Mouse (Mus musculus): ENCODE data around the gene Jaml. TPM values are rescaled to one million over a fixed set of nuclear protein-coding genes. Genes with fewer than 3 reads are reported as not detected.

The Jaml gene
- polyA plus RNA-seq, 1 experiment from 2014 or later, result 0.50 TPM

DNA sequence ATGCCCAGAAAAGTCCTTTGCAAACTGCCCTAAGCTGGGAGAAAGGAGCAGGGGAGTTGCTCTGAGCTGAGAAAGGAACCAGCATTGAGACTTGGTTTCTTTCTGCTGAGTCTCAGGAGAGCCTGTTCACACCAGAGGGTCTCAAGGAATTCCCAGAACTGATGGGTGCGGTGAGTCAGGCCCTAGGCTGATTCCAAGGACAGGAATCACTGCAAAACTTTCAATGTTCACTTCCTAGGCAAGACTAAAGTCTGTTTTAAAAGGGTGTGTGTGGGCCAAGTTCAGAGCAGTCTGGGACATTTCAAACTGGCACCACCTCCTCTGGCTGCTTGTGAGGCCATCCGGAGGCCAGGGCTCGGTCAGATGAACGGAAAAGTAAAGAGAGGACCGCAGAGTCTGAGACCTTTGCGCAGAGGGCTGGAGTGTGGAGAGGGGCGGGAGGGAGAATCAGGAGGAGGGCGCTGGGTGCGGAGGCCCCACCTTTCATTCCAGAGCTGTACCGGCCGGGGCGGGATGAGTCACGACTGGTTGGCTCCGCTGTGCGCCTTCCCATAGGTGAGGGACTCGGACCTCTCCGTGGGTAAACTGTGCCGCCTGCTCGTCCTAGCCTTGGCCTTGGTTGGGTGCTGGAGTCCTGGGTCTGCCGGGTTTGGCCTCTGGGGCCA, 36.8 kb upstream of the Jaml start:
- ATAC-seq (ENCODE audit: low read depth) (peak; percentile 93), DNase-seq (ENCODE audit: low spot score) (peak; percentile 75)
- WGBS, result 2% methylated on average over 20 of the region's 20 CpGs
- peak overlapping the region; percentile 47; the same call in 1 of the 2 replicates for H3K9ac ChIP-seq (ENCODE audit: low read depth, low read length)
- peaks cover 42% of the 10 kb centered on the region for H3K27me3 ChIP-seq (replicated peaks; ENCODE audit: control insufficient read depth, insufficient read depth, low read length)
- peak overlapping the region; percentile 35; the same call in 1 of the 2 replicates for H3K27ac ChIP-seq (replicated peaks; ENCODE audit: low read depth, low read length)
- peak overlapping the region; percentile 55 for H3K4me2 ChIP-seq (ENCODE audit: low read depth, low read length)
- H3K36me3 ChIP-seq (ENCODE audit: control insufficient read depth, insufficient read depth, low read length), result no peaks in the 10 kb centered on the region
- H3K9me3 ChIP-seq (ENCODE audit: control insufficient read depth, low read length), result no peaks in the 10 kb centered on the region
- H3K4me3 ChIP-seq (ENCODE audit: low read depth, low read length), result peak overlapping the region; percentile 36
- H3K4me1 ChIP-seq (ENCODE audit: control insufficient read depth, insufficient read depth, low read length), result peaks cover 7% of the 10 kb centered on the region; the same call in 1 of the 2 replicates

DNA sequence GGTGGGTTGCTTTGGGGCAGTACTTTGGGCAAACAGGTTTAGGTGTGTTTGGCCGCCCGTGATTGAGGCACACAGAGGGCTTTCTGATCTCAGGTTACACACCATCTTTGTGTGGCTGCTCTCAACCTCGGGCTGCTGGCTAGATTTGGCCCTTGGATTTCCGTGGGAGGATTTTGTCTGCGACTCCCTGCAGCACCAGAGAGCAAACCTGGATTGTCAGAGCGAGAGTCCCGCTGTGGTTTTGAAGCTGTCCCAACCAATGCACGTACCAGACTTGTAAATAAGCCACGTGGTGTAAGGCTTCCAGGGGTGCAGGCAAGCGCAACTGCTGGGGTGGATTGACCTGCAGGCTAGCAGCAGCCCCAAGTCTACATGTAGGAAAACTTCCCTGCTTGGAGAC, 36.0 kb upstream of the Jaml start:
- Histone ChIP-seq H3K4me2 (ENCODE audit: low read depth, low read length) (peak overlapping the region; percentile 55), H3K27ac (replicated peaks; ENCODE audit: low read depth, low read length) (peak overlapping the region; percentile 35; the same call in 1 of the 2 replicates), H3K9ac (ENCODE audit: low read depth, low read length) (peak overlapping the region; percentile 47), H3K9me3 (ENCODE audit: control insufficient read depth, low read length) (no peaks in the 10 kb centered on the region), H3K27me3 (replicated peaks; ENCODE audit: control insufficient read depth, insufficient read depth, low read length) (peaks cover 42% of the 10 kb centered on the region), H3K36me3 (ENCODE audit: control insufficient read depth, insufficient read depth, low read length) (no peaks in the 10 kb centered on the region), H3K4me1 (ENCODE audit: control insufficient read depth, insufficient read depth, low read length) (peaks cover 7% of the 10 kb centered on the region; the same call in 1 of the 2 replicates), H3K4me3 (ENCODE audit: low read depth, low read length) (peak overlapping the region; percentile 36)
- ATAC-seq (ENCODE audit: low read depth), result peak; percentile 60; the same call in 1 of the 2 replicates
- under 1% methylated on average over 10 of the region's 10 CpGs for WGBS
- peak; percentile 39 for DNase-seq (ENCODE audit: low spot score)

DNA sequence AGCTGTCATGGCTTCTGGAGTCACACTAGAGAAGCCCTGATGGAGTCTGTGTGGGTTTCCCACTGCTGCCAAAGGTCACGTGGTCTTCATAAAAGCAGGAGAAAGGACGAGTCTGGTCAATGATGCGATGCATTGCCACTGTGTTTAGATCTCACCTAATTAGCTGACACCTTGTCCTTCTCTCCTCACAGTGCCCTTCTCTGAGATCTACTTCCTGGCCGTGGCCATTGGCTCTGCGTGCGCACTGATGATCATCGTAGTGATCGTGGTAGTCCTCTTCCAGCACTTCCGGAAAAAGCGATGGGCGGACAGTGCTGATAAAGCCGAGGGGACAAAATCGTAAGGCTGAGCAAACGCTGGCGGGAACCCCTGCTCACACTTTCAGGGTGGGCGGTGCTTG, 32.0 kb upstream of the Jaml start:
- no peak overlapping the region for H3K4me3 ChIP-seq (ENCODE audit: low read depth, low read length)
- no peaks in the 10 kb centered on the region for H3K9me3 ChIP-seq (ENCODE audit: control insufficient read depth, low read length)
- no peaks in the 10 kb centered on the region for H3K4me1 ChIP-seq (ENCODE audit: control insufficient read depth, insufficient read depth, low read length)
- no peak overlapping the region for H3K4me2 ChIP-seq (ENCODE audit: low read depth, low read length)
- ATAC-seq (ENCODE audit: low read depth) (no peak), DNase-seq (ENCODE audit: low spot score) (no peak)
- no peak overlapping the region for H3K9ac ChIP-seq (ENCODE audit: low read depth, low read length)
- 87% methylated on average over 16 of the region's 16 CpGs for WGBS
- no peak overlapping the region for H3K27ac ChIP-seq (replicated peaks; ENCODE audit: low read depth, low read length)
- peaks cover 20% of the 10 kb centered on the region for H3K27me3 ChIP-seq (replicated peaks; ENCODE audit: control insufficient read depth, insufficient read depth, low read length)
- no peaks in the 10 kb centered on the region for H3K36me3 ChIP-seq (ENCODE audit: control insufficient read depth, insufficient read depth, low read length)

DNA sequence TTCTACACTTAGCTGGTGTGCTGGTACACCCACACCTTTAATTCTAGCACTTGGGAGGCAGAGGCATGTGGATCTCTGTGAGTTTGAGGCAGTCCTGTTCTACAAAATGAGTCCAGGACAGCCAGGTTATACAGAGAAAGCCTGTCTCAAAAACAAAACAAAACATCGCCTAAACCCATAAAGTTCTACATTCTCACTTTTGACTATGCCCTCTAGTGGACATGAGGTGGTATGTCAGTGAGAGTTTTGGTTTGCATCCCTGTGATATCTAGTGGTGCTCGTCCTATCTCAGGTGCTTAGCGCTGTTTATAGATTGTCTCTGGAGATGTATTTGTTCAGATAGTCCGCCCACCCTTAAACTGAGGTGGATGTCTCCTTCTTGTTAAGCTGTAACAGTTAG, 30.5 kb upstream of the Jaml start:
- Histone ChIP-seq H3K27me3 (replicated peaks; ENCODE audit: control insufficient read depth, insufficient read depth, low read length) (peaks cover 11% of the 10 kb centered on the region; the same call in 1 of the 2 replicates), H3K4me1 (ENCODE audit: control insufficient read depth, insufficient read depth, low read length) (no peaks in the 10 kb centered on the region), H3K36me3 (ENCODE audit: control insufficient read depth, insufficient read depth, low read length) (no peaks in the 10 kb centered on the region), H3K4me3 (ENCODE audit: low read depth, low read length) (no peak overlapping the region), H3K9me3 (ENCODE audit: control insufficient read depth, low read length) (no peaks in the 10 kb centered on the region), H3K4me2 (ENCODE audit: low read depth, low read length) (no peak overlapping the region), H3K9ac (ENCODE audit: low read depth, low read length) (no peak overlapping the region), H3K27ac (replicated peaks; ENCODE audit: low read depth, low read length) (no peak overlapping the region)
- WGBS, result 30% methylated on average over 4 of the region's 4 CpGs
- no peak for DNase-seq (ENCODE audit: low spot score)
- ATAC-seq (ENCODE audit: low read depth), result no peak

DNA sequence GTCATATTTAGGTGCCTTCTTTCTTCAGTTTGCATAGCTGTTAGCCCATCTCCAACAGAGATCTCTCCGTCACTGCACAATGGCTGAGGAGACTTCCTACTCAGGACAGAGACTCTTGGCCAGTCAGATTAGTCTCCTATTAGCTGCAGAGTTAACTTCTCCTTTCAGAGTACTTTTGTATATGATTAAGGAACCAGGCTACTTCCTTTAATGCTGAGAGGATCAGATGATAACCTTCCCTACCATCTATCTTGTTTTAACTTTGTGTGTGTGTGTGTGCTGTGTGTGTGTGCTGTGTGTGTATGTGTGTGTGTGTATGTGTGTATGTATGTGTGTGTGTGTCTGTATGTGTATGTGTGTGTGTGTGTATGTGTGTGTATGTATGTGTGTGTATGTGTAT, 29.3 kb upstream of the Jaml start:
- ATAC-seq (ENCODE audit: low read depth) (no peak), DNase-seq (ENCODE audit: low spot score) (no peak)
- 92% methylated on average over 1 of the region's 1 CpGs for WGBS
- H3K9me3 ChIP-seq (ENCODE audit: control insufficient read depth, low read length), result no peaks in the 10 kb centered on the region
- H3K4me1 ChIP-seq (ENCODE audit: control insufficient read depth, insufficient read depth, low read length), result no peaks in the 10 kb centered on the region
- no peak overlapping the region for H3K27ac ChIP-seq (replicated peaks; ENCODE audit: low read depth, low read length)
- H3K9ac ChIP-seq (ENCODE audit: low read depth, low read length), result no peak overlapping the region
- 0 out of 2 replicates have a peak, but pooled peaks cover 4% of the 10 kb centered on the region for H3K27me3 ChIP-seq (replicated peaks; ENCODE audit: control insufficient read depth, insufficient read depth, low read length)
- H3K4me3 ChIP-seq (ENCODE audit: low read depth, low read length), result no peak overlapping the region
- H3K36me3 ChIP-seq (ENCODE audit: control insufficient read depth, insufficient read depth, low read length), result no peaks in the 10 kb centered on the region
- no peak overlapping the region for H3K4me2 ChIP-seq (ENCODE audit: low read depth, low read length)

DNA sequence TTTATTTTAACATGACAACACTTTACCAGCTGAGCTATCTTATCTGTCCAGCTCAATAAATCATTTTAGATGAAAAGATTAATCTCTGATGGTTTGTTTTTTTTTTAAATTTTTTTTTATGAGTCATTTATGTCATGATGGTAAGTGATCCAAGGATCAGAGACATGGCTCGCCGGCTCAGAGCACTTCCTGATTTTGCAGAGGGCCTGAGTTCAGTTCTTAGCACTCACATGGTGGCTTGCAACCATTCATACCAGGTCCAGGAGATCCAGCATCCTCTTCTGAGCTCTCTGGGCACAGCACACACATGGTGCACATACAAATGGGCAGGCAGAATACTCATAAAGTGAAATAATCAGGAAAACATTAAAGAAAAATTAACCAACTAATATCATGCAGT, 28.7 kb upstream of the Jaml start:
- Histone ChIP-seq H3K27me3 (replicated peaks; ENCODE audit: control insufficient read depth, insufficient read depth, low read length) (0 out of 2 replicates have a peak, but pooled peaks cover 4% of the 10 kb centered on the region), H3K4me1 (ENCODE audit: control insufficient read depth, insufficient read depth, low read length) (no peaks in the 10 kb centered on the region), H3K36me3 (ENCODE audit: control insufficient read depth, insufficient read depth, low read length) (no peaks in the 10 kb centered on the region), H3K9ac (ENCODE audit: low read depth, low read length) (no peak overlapping the region), H3K4me2 (ENCODE audit: low read depth, low read length) (no peak overlapping the region), H3K9me3 (ENCODE audit: control insufficient read depth, low read length) (no peaks in the 10 kb centered on the region), H3K4me3 (ENCODE audit: low read depth, low read length) (no peak overlapping the region), H3K27ac (replicated peaks; ENCODE audit: low read depth, low read length) (no peak overlapping the region)
- no peak for ATAC-seq (ENCODE audit: low read depth)
- DNase-seq (ENCODE audit: low spot score), result no peak
- 87% methylated on average over 2 of the region's 2 CpGs for WGBS

DNA sequence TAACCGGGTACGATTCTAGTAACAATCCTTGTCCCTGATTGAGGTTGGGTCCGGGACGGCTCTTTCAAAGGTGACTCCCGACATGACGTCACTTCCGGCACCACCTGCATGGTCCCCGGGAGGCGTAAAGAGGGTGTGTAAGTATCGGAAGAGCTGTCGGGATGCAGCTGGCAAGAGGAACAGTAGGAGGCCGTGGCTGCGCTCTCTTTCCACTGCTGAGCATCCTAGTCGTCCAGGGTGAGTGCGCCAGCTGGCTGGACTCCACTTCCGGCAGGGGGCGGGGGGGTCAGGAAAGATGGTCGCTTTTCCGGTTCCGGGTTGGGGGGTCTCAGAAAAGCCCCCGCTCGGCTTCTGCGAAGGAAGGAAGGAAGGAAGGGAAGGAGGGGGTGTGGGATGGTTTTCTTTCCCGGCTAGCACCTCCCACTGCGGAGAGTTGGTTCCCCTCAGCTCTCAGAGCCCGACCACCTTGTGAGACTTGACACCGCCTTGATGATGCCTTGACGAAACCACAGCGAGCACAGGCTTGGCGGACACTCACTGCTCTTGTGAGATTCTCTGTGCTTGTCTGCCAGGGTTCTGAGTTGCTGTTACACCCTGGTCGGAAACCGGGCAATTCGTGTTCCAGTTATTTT, 23.8 kb upstream of the Jaml start, which contains the start of gene Mpzl3:
TSS of gene Mpzl3 (plus strand) at position 105 of the 632 bp plus-strand sequence.
- H3K4me2 ChIP-seq (ENCODE audit: low read depth, low read length), result peak within 1 kb of the TSS; percentile 65
- peaks cover 8% of the 10 kb centered on the region; the same call in 1 of the 2 replicates for H3K27me3 ChIP-seq (replicated peaks; ENCODE audit: control insufficient read depth, insufficient read depth, low read length)
- no peaks in the 10 kb centered on the region for H3K4me1 ChIP-seq (ENCODE audit: control insufficient read depth, insufficient read depth, low read length)
- peak within 1 kb of the TSS; percentile 66 for H3K9ac ChIP-seq (ENCODE audit: low read depth, low read length)
- peak; percentile 98 for ATAC-seq (ENCODE audit: low read depth)
- WGBS, result 2% methylated on average over 32 of the region's 33 CpGs
- H3K27ac ChIP-seq (replicated peaks; ENCODE audit: low read depth, low read length), result peak within 1 kb of the TSS; percentile 95
- peak; percentile 96 for DNase-seq (ENCODE audit: low spot score)
- H3K4me3 ChIP-seq (ENCODE audit: low read depth, low read length), result peak within 1 kb of the TSS; percentile 53
- no peaks in the 10 kb centered on the region for H3K9me3 ChIP-seq (ENCODE audit: control insufficient read depth, low read length)
- no peaks in the 10 kb centered on the region for H3K36me3 ChIP-seq (ENCODE audit: control insufficient read depth, insufficient read depth, low read length)

DNA sequence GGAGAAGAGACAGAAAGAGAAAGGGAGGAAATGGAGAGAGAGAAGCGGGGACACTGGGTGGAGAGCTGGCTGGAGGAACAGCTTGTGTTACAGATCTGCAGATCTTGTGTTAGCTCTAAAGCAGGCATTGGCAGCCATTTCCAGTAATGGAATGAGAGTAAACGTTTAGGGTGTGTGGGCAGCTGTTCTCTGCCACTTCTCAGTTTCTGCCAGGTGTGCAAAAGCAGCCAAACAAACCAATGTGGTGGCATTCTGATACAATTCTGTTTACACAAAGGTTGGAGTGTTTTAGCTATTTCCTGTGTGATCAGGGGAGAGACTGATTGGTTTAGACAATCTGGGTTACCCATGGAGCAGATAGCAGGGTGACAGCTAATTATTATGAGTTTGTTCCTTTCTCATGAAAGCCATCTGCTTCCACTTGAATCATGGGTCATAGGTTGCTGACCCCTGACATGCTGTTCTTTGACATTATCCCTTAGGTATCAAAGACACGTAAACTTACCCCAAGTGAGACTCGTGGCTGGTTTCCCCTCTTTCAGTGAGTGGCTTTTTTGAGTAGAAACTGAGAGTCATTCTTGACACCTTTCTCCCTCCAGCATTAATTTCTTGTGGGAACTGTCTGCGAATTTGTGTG, 20.6 kb upstream of the Jaml start:
- Histone ChIP-seq H3K4me3 (ENCODE audit: low read depth, low read length) (no peak overlapping the region), H3K27me3 (replicated peaks; ENCODE audit: control insufficient read depth, insufficient read depth, low read length) (peaks cover 4% of the 10 kb centered on the region; the same call in 1 of the 2 replicates), H3K9ac (ENCODE audit: low read depth, low read length) (no peak overlapping the region), H3K4me1 (ENCODE audit: control insufficient read depth, insufficient read depth, low read length) (no peaks in the 10 kb centered on the region), H3K4me2 (ENCODE audit: low read depth, low read length) (no peak overlapping the region), H3K9me3 (ENCODE audit: control insufficient read depth, low read length) (no peaks in the 10 kb centered on the region), H3K36me3 (ENCODE audit: control insufficient read depth, insufficient read depth, low read length) (no peaks in the 10 kb centered on the region), H3K27ac (replicated peaks; ENCODE audit: low read depth, low read length) (no peak overlapping the region)
- WGBS, result 19% methylated on average over 5 of the region's 5 CpGs
- ATAC-seq (ENCODE audit: low read depth) (no peak), DNase-seq (ENCODE audit: low spot score) (no peak)

All from embryonic facial prominence, embryonic 14.5 days (tissue).